Mouse (Mus musculus) midbrain, embryonic 13.5 days (tissue): ENCODE measurements around the gene Taok3. TPM values are rescaled to one million over a fixed set of nuclear protein-coding genes. Genes with fewer than 3 reads are reported as not detected.
"Not testable (repeated sequence)": the region's sequence is repeated elsewhere in the genome, so short reads cannot be mapped to it uniquely, and the experiment has no call there.

Source experiments
- ATAC-seq: fragments of 200-750 bp; cut with Nextera tagmentation; 2 replicates; pipeline ENCODE4 v1.8.0; 2017; ENCODE audit warnings: mild to moderate bottlenecking, moderate TSS enrichment, moderate library complexity
- H3K27ac ChIP-seq: fragments of 300-500 bp; sonication (generic); 2 replicates; pipeline ENCODE4 v1.5.1; 2015; ENCODE audit warnings: inconsistent platforms, mild to moderate bottlenecking, moderate library complexity
- H3K27me3 ChIP-seq: fragments of 300-500 bp; sonication (generic); 2 replicates; pipeline ENCODE4 v1.6.1; 2015; ENCODE audit warnings: mild to moderate bottlenecking, inconsistent platforms
- H3K36me3 ChIP-seq: fragments of 300-500 bp; sonication (generic); 2 replicates; pipeline ENCODE4 v1.6.1; 2015; ENCODE audit warnings: mild to moderate bottlenecking, inconsistent platforms
- H3K4me1 ChIP-seq: fragments of 300-500 bp; sonication (generic); replicated peaks from 2 replicates; pipeline ENCODE4 v1.6.1; 2015; ENCODE audit warnings: inconsistent platforms
- H3K4me2 ChIP-seq: fragments of 300-500 bp; sonication (generic); replicated peaks from 2 replicates; pipeline ENCODE4 v1.6.1; 2015; ENCODE audit warnings: moderate library complexity, mild to moderate bottlenecking, inconsistent platforms
- H3K4me3 ChIP-seq: fragments of 300-500 bp; sonication (generic); replicated peaks from 2 replicates; pipeline ENCODE4 v1.5.1; 2015; ENCODE audit warnings: mild to moderate bottlenecking, inconsistent platforms
- H3K9ac ChIP-seq: fragments of 300-500 bp; sonication (generic); replicated peaks from 2 replicates; pipeline ENCODE4 v1.6.1; 2015; ENCODE audit warnings: mild to moderate bottlenecking, inconsistent platforms
- H3K9me3 ChIP-seq: fragments of 300-500 bp; sonication (generic); 2 replicates; pipeline ENCODE4 v1.6.1; 2016; ENCODE audit warnings: mild to moderate bottlenecking, inconsistent platforms
- WGBS: fragments of 180-500 bp; shearing (Covaris S2); methylation state at CpG from one replicate; pipeline ENCODE4 v1.1.7; 2015; 5-methylcytosine and 5-hydroxymethylcytosine counted together
- polyA plus RNA-seq: library from polyadenylated mRNA; unstranded; fragments of >200 nt; fragmentation: Nextera tagmentation; extraction: Ambion mirVana; gene quantifications from 2 replicates; pipeline ENCODE4 v1.2.1, GENCODE M21; 2015

Gene Taok3
- polyA plus RNA-seq, 1 experiment from 2014 or later, result 43.7 TPM

- H3K4me2 ChIP-seq, result no peak overlapping the region
- no peak overlapping the region for H3K9ac ChIP-seq
- ATAC-seq, result no peak
- WGBS, result 87% methylated on average over 3 of the region's 3 CpGs
- H3K36me3 ChIP-seq, result no peaks in the 10 kb centered on the region
- H3K27me3 ChIP-seq, result peaks cover 10% of the 10 kb centered on the region; the same call in 1 of the 2 replicates
- H3K9me3 ChIP-seq, result no peaks in the 10 kb centered on the region
- H3K4me3 ChIP-seq, result no peak overlapping the region
- H3K4me1 ChIP-seq, result peaks cover 11% of the 10 kb centered on the region
- H3K27ac ChIP-seq, result no peak overlapping the region
Measured at GRCm38 (mm10) chr5:117291312-117291711, 171.4 kb downstream of the Taok3 start.

- H3K9me3 ChIP-seq, result no peaks in the 10 kb centered on the region
- H3K27ac ChIP-seq, result no peak overlapping the region
- no peak overlapping the region for H3K4me3 ChIP-seq
- ATAC-seq, result no peak
- H3K4me2 ChIP-seq, result no peak overlapping the region
- no peak overlapping the region for H3K9ac ChIP-seq
- WGBS, result 76% methylated on average over 6 of the region's 6 CpGs
- peaks cover 7% of the 10 kb centered on the region for H3K4me1 ChIP-seq
- peaks cover 10% of the 10 kb centered on the region; the same call in 1 of the 2 replicates for H3K27me3 ChIP-seq
- no peaks in the 10 kb centered on the region for H3K36me3 ChIP-seq
Measured at GRCm38 (mm10) chr5:117292547-117292946, 172.6 kb downstream of the Taok3 start.

DNA sequence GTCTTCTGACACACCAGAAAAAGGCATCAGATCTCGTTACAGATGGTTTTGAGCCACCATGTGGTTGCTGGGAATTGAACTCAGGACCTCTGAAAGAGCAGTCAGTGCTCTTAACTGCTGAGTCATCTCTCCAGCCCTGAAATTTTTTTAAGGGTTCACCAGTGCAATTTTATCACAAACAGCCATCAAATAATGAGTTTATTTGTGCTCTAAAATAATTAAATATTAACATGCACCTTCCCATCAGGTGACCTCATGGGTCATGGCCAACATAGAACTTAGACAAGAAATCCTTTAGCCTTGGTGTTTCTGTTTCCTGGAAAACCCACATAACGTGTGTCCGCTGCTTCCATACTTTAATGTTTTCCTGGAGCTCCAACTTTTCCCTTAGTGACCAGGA is 173.8 kb downstream of the Taok3 start:
- ATAC-seq, H3K27me3 ChIP-seq, H3K9me3 ChIP-seq, H3K4me1 ChIP-seq, H3K9ac ChIP-seq, H3K4me3 ChIP-seq, H3K27ac ChIP-seq, H3K4me2 ChIP-seq, H3K36me3 ChIP-seq: not testable (repeated sequence)
- 89% methylated on average over 3 of the region's 3 CpGs for WGBS

DNA sequence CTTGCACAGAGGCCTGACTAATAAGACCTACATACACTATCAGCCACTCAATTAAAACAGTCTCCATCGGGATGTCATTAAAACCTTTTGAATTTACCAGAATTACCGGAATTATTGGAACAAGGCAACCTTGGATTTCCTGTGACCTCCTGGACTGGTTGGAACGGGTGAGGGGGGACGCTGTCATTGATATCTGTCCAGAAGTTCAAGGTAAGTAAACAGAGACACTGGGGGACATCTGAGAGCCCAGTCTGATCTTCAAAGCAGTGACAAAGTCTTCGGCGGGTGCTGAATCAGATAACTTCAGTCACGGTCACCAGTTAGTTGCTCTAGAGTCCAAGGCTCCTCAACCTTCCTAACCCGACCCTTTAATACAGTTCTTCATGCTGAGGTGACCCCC is 175.1 kb downstream of the Taok3 start:
- Histone ChIP-seq H3K36me3 (no peaks in the 10 kb centered on the region), H3K4me2 (no peak overlapping the region), H3K4me1 (no peaks in the 10 kb centered on the region), H3K27me3 (no peaks in the 10 kb centered on the region), H3K27ac (no peak overlapping the region), H3K9ac (no peak overlapping the region), H3K9me3 (no peaks in the 10 kb centered on the region), H3K4me3 (no peak overlapping the region)
- WGBS, result 93% methylated on average over 8 of the region's 8 CpGs
- ATAC-seq, result no peak

GRCm38 (mm10) chr5:117302899-117303298 is 183.0 kb downstream of the Taok3 start:
- no peaks in the 10 kb centered on the region for H3K27me3 ChIP-seq
- H3K27ac ChIP-seq, result no peak overlapping the region
- H3K4me2 ChIP-seq, result no peak overlapping the region
- peaks cover 4% of the 10 kb centered on the region for H3K9me3 ChIP-seq
- no peaks in the 10 kb centered on the region for H3K36me3 ChIP-seq
- H3K9ac ChIP-seq, result no peak overlapping the region
- no peak overlapping the region for H3K4me3 ChIP-seq
- 64% methylated on average over 3 of the region's 3 CpGs for WGBS
- no peaks in the 10 kb centered on the region; the same call in 1 of the 2 replicates for H3K4me1 ChIP-seq
- ATAC-seq, result no peak

GRCm38 (mm10) chr5:117303691-117304579 is 184.0 kb downstream of the Taok3 start:
- Histone ChIP-seq H3K9ac (no peak overlapping the region), H3K4me1 (no peaks in the 10 kb centered on the region; the same call in 1 of the 2 replicates), H3K4me3 (no peak overlapping the region), H3K9me3 (peaks cover 4% of the 10 kb centered on the region), H3K27ac (no peak overlapping the region), H3K4me2 (no peak overlapping the region), H3K27me3 (no peaks in the 10 kb centered on the region), H3K36me3 (no peaks in the 10 kb centered on the region)
- ATAC-seq, result no peak
- 37% methylated on average over 18 of the region's 18 CpGs for WGBS

GRCm38 (mm10) chr5:117304947-117305346 is 185.0 kb downstream of the Taok3 start:
- Histone ChIP-seq H3K9ac (no peak overlapping the region), H3K4me3 (no peak overlapping the region), H3K36me3 (no peaks in the 10 kb centered on the region), H3K4me1 (no peaks in the 10 kb centered on the region; the same call in 1 of the 2 replicates), H3K27ac (no peak overlapping the region), H3K9me3 (peaks cover 4% of the 10 kb centered on the region), H3K27me3 (no peaks in the 10 kb centered on the region), H3K4me2 (no peak overlapping the region)
- WGBS, result 75% methylated on average over 7 of the region's 7 CpGs
- no peak for ATAC-seq

GRCm38 (mm10) chr5:117305754-117306153 is 185.8 kb downstream of the Taok3 start:
- no peak overlapping the region for H3K27ac ChIP-seq
- WGBS, result 92% methylated on average over 5 of the region's 5 CpGs
- H3K36me3 ChIP-seq, result no peaks in the 10 kb centered on the region
- peaks cover 4% of the 10 kb centered on the region for H3K9me3 ChIP-seq
- H3K4me2 ChIP-seq, result no peak overlapping the region
- ATAC-seq, result no peak
- H3K9ac ChIP-seq, result no peak overlapping the region
- no peaks in the 10 kb centered on the region; the same call in 1 of the 2 replicates for H3K4me1 ChIP-seq
- H3K4me3 ChIP-seq, result no peak overlapping the region
- H3K27me3 ChIP-seq, result no peaks in the 10 kb centered on the region

- Histone ChIP-seq H3K9ac (no peak overlapping the region), H3K4me2 (no peak overlapping the region), H3K36me3 (no peaks in the 10 kb centered on the region), H3K27ac (no peak overlapping the region), H3K4me1 (no peaks in the 10 kb centered on the region; the same call in 1 of the 2 replicates), H3K27me3 (no peaks in the 10 kb centered on the region), H3K9me3 (peaks cover 4% of the 10 kb centered on the region), H3K4me3 (no peak overlapping the region)
- no peak for ATAC-seq
- WGBS, result 98% methylated on average over 2 of the region's 2 CpGs
Measured at GRCm38 (mm10) chr5:117306826-117307225, 186.9 kb downstream of the Taok3 start.

DNA sequence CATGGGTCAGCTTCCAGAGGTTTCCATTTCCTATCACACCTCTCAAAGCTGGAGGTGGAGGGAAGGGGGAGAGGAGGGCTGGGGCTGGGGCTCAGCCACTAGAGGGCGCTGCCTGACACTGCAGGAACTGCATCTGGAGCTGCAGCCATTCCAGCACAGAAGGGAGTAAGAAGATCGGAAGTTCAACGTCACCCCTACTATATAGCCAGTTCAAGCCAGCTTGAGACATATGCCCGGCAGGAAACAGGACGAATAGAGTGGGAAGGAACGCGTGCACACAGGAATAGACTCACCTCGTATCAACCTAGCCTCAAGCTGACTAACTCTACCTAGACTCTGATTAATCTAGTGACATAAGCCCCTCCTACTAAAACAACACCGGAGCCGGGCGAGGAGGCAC is 187.8 kb downstream of the Taok3 start:
- ATAC-seq, result no peak
- 40% methylated on average over 11 of the region's 11 CpGs for WGBS
- H3K4me2 ChIP-seq, result no peak overlapping the region
- H3K27me3 ChIP-seq, result no peaks in the 10 kb centered on the region
- no peak overlapping the region for H3K4me3 ChIP-seq
- H3K9ac ChIP-seq, result no peak overlapping the region
- H3K36me3 ChIP-seq, result no peaks in the 10 kb centered on the region
- H3K4me1 ChIP-seq, result no peaks in the 10 kb centered on the region; the same call in 1 of the 2 replicates
- no peak overlapping the region for H3K27ac ChIP-seq
- peaks cover 4% of the 10 kb centered on the region for H3K9me3 ChIP-seq

DNA sequence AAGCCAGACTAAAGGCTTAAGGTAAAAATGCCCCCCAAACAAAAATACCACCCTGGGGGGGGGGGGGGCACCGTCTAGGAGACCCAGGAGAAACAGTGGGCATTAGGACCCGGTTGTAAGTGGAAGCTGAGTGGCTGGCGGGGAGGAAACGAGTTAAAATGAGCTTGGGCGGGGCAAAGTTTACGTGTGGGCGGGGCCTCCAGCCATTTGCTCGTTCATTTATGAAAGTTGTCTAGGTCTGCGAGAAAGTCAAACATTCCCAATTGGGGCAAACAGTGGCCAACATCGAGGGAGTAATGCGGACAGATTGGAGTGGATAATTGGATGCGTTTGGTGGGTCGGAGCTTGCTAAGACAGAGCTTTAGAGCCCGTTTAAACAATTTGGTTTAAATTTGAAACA is 193.5 kb downstream of the Taok3 start:
- 29% methylated on average over 13 of the region's 14 CpGs for WGBS
- no peak overlapping the region for H3K9ac ChIP-seq
- H3K27ac ChIP-seq, result no peak overlapping the region
- no peaks in the 10 kb centered on the region for H3K36me3 ChIP-seq
- H3K4me1 ChIP-seq, result peaks cover 18% of the 10 kb centered on the region
- no peak for ATAC-seq
- H3K4me3 ChIP-seq, result no peak overlapping the region
- H3K4me2 ChIP-seq, result peak overlapping the region; percentile 32
- peaks cover 36% of the 10 kb centered on the region for H3K27me3 ChIP-seq
- H3K9me3 ChIP-seq, result no peaks in the 10 kb centered on the region

DNA sequence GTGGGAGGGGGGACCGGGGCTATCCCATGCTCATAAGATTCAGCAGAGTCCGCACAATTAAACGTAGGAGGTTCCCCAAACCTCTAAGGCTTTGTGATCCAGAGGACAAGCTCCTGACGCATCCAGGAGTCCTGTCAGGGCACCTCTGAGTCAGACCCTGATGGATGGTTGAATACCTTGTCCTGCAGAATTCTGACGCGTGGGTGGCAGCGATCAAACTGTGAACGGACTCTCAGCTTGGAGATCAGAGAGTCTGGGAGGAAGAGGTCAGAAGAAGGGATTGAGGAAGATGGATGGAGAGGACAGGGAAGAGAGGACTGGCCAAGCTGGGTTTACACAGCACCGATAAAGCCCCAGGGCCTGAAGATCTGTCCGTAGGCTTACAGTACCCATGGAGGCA is 194.0 kb downstream of the Taok3 start:
- no peak overlapping the region for H3K27ac ChIP-seq
- H3K4me1 ChIP-seq, result peaks cover 22% of the 10 kb centered on the region
- peak overlapping the region; percentile 32 for H3K4me2 ChIP-seq
- H3K27me3 ChIP-seq, result peaks cover 36% of the 10 kb centered on the region
- H3K9me3 ChIP-seq, result no peaks in the 10 kb centered on the region
- H3K9ac ChIP-seq, result no peak overlapping the region
- no peaks in the 10 kb centered on the region for H3K36me3 ChIP-seq
- ATAC-seq, result no peak
- H3K4me3 ChIP-seq, result no peak overlapping the region
- WGBS, result 46% methylated on average over 10 of the region's 10 CpGs
